Mouse (Mus musculus): ENCODE data around the gene Birc3.

- no peak for TF ChIP-seq EP300 (IDR thresholded peaks at IDR 0.05; ENCODE audit: low read depth in 1 of 2, low read length in 2 of 2)
- no peak for TF ChIP-seq ETS1 (IDR thresholded peaks at IDR 0.05; ENCODE audit: low read depth, low read length)
Measured at GRCm38 (mm10) chr9:7914487-7914886, 41.5 kb upstream of the Birc3 start.
